Mouse (Mus musculus) limb, embryonic 10.5 days (tissue): ENCODE data around the gene Stat3. TPM values are rescaled to one million over a fixed set of nuclear protein-coding genes. Genes with fewer than 3 reads are reported as not detected.
A peak's percentile ranks its signal among the peaks of the same experiment; 100 is the strongest.

Experiments
- DNase-seq: peaks from one replicate; pipeline ENCODE4 v3.0.0-alpha.2; 2017; ENCODE audit warnings: low spot score
- H3K27ac ChIP-seq: fragments of 300-500 bp; sonication (generic); 2 replicates; pipeline ENCODE4 v1.5.1; 2016; ENCODE audit warnings: mild to moderate bottlenecking
- H3K27me3 ChIP-seq: fragments of 300-500 bp; sonication (generic); 2 replicates; pipeline ENCODE4 v1.6.1; 2016; ENCODE audit warnings: low read depth, mild to moderate bottlenecking; ENCODE audit not compliant: poor library complexity, severe bottlenecking
- H3K36me3 ChIP-seq: fragments of 300-500 bp; sonication (generic); 2 replicates; pipeline ENCODE4 v1.6.1; 2016; ENCODE audit warnings: mild to moderate bottlenecking, moderate library complexity
- H3K4me1 ChIP-seq: fragments of 300-500 bp; sonication (generic); 2 replicates; pipeline ENCODE4 v1.6.1; 2016
- H3K4me3 ChIP-seq: fragments of 300-500 bp; sonication (generic); 2 replicates; pipeline ENCODE4 v1.5.1; 2016; ENCODE audit warnings: mild to moderate bottlenecking, moderate library complexity
- H3K9me3 ChIP-seq: fragments of 300-500 bp; sonication (generic); replicated peaks from 2 replicates; pipeline ENCODE4 v1.6.1; 2016; ENCODE audit warnings: mild to moderate bottlenecking
- WGBS: fragments of 180-500 bp; shearing (Covaris S2); methylation state at CpG from one replicate; pipeline ENCODE4 v1.1.7; 2016; 5-methylcytosine and 5-hydroxymethylcytosine counted together
- polyA plus RNA-seq: library from polyadenylated mRNA; unstranded; fragments of >200 nt; fragmentation: Nextera tagmentation; extraction: Ambion mirVana; gene quantifications from 2 replicates; pipeline ENCODE4 v1.2.1, GENCODE M21; 2016

Stat3 gene
- polyA plus RNA-seq = 20.7 and 30.2 TPM in 2 replicates

DNA sequence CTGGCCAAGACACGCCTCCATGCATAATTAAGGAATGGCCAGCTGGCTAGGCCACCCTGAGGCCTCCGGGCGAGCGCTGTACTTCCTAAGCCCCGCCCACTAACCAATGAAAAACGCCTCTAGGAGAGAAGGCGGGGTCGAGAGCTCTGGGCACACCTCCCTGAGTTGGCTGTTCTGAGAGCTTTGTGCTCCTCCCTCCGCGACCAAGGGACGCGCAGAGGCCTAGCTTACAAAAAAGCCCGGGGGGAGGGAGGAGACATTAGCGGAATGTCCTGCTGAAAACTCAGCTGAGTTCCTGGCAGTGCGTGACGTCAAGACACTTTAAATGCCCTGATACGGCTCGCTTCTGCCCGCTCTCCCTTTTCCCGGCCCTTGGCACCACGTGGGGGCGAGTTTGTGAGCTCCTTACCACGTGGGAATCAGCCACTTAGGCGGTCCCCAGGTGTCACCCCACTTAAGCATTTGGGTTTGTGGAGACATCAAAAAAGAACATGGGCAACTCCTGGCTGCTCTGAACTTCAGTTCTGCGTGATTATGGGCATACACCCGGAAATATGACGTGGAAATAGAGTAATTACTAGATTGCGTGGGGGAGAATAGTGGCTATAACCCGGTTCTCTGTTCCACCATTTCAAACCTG is at the start of gene Stat3:
Gene Stat3, minus strand, starts transcription at position 29 of the 640 bp plus-strand sequence.
- Histone ChIP-seq H3K9me3 (no peaks in the 10 kb centered on the region), H3K36me3 (no peaks in the 10 kb centered on the region), H3K27me3 (no peaks in the 10 kb centered on the region), H3K27ac (peak within 1 kb of the TSS; percentile 97), H3K4me1 (peaks cover 33% of the 10 kb centered on the region), H3K4me3 (peak within 1 kb of the TSS; percentile 91)
- DNase-seq = peak; percentile 100
- WGBS = 2% methylated on average over 29 of the region's 29 CpGs

DNA sequence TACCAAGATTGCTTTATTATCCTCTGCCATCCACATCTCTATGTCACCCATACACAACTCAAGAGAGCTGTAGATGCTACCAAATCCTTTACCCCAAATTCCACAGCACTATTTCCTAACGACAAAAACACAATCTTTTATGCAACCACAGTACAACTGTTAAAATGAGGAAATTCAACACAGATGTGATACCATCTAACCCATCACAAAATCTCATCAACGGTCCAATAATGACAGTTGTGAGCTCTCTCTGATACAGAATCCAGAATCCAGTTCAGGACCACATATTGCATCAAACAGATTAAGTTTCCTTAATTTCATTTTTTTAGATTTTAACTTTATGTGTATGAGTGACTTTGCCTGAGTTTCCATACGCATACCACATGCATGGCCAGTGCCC is 49.3 kb upstream of the Stat3 start:
- Histone ChIP-seq H3K36me3 (no peaks in the 10 kb centered on the region), H3K4me3 (no peak overlapping the region), H3K4me1 (no peaks in the 10 kb centered on the region), H3K27ac (no peak overlapping the region), H3K9me3 (no peaks in the 10 kb centered on the region), H3K27me3 (no peaks in the 10 kb centered on the region)
- no peak for DNase-seq
- 85% methylated on average over 3 of the region's 3 CpGs for WGBS

DNA sequence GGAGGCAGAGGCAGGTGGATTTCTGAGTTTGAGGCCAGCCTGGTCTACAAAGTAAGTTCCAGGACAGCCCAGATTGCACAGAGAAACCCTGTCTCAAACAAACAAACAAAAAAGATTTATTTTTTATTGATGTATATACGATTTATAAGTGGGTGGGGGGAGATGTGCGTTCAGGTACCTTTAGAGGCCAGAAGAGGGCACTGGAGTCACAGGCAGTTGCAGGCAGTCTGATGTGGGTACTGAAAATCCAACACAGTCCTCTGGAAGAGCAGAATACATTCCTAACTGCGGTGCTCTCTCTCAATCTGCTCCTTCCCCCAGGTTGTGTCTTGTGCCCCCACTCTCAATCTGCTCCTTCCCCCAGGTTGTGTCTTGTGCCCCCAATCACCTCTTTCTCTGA is 46.3 kb upstream of the Stat3 start:
- WGBS = 58% methylated on average over 3 of the region's 3 CpGs
- no peaks in the 10 kb centered on the region for H3K36me3 ChIP-seq
- no peak for DNase-seq
- H3K27ac ChIP-seq = no peak overlapping the region
- no peak overlapping the region for H3K4me3 ChIP-seq
- H3K4me1 ChIP-seq = peaks cover 7% of the 10 kb centered on the region; the same call in 1 of the 2 replicates
- no peaks in the 10 kb centered on the region for H3K9me3 ChIP-seq
- H3K27me3 ChIP-seq = peaks cover 27% of the 10 kb centered on the region

DNA sequence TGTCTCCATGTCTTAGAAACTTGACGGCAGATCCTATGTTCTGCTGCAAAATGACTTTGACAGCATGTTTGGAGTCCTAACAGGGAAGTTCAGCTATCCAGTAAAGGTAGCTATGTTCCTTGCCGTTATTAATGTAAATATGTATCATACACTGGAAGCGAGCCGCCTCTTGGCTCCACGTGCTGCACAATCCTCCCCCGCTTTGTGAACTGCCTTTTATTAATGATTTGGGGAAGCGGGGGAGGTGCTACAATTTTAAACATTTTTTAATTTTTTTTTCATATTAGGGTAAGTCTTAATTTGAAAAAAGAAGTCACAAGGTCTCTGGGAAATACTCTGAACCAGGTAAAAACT is 44.4 kb upstream of the Stat3 start:
- H3K36me3 ChIP-seq = no peaks in the 10 kb centered on the region
- H3K4me3 ChIP-seq = no peak overlapping the region
- WGBS = 79% methylated on average over 7 of the region's 7 CpGs
- no peaks in the 10 kb centered on the region for H3K9me3 ChIP-seq
- no peak for DNase-seq
- no peak overlapping the region for H3K27ac ChIP-seq
- peaks cover 35% of the 10 kb centered on the region for H3K27me3 ChIP-seq
- H3K4me1 ChIP-seq = peaks cover 7% of the 10 kb centered on the region; the same call in 1 of the 2 replicates

DNA sequence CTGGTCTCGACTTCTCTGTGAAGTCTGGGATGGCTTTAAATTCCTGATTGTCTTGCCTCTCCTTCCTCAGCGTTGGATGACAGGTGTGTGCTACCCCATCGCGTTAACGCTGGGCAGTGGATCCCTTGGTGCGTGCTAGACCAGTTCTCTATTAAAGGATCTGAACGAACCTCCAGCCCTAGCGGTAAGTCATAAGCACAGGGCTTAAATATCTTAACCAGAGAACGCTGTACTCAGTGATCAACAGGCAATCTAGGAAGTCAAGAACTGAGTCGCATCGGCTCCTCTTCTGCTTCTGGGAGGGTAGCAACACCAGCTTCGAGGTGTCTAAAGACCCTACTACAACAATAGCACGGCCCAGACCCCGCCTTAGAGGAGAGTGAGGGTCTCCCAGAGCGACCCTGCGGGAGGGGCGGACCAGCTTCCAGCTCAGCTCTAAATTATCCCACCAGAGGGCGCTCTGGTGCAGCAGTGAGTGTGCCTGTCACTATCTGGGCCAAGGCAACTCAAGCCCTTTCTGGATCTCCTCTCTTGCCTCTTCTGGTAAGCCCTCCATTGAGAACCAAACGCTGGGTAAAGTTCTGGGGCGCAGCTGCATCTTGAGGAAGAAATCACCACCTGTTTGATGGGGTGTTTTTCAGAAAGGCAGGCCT is 43.9 kb upstream of the Stat3 start:
- peak overlapping the region; percentile 44 for H3K4me3 ChIP-seq
- H3K36me3 ChIP-seq = no peaks in the 10 kb centered on the region
- no peak overlapping the region for H3K27ac ChIP-seq
- peaks cover 35% of the 10 kb centered on the region for H3K27me3 ChIP-seq
- DNase-seq = peak; percentile 90
- peaks cover 7% of the 10 kb centered on the region; the same call in 1 of the 2 replicates for H3K4me1 ChIP-seq
- 5% methylated on average over 20 of the region's 20 CpGs for WGBS
- H3K9me3 ChIP-seq = no peaks in the 10 kb centered on the region

DNA sequence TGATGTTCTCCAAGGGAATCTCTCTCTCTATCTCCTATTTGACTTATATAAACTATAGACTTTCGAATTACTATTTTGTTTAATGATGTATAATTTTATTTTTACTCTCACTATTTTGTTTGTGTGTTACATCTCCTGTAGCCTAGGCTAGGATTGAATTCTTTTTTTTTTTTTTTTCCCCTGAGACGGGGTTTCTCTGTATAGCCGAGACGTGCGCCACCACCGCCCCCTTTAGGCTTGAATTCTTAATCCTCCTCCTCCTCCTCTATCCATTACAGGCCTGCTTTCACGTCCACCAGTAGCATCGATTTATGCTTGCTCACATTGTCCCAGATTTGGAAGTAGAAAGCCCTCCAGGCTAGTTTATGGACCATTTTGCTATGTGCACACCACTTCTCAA is 42.7 kb upstream of the Stat3 start:
- DNase-seq = no peak
- Histone ChIP-seq H3K4me3 (no peak overlapping the region), H3K27ac (no peak overlapping the region), H3K27me3 (peaks cover 38% of the 10 kb centered on the region), H3K4me1 (peaks cover 7% of the 10 kb centered on the region; the same call in 1 of the 2 replicates), H3K9me3 (no peaks in the 10 kb centered on the region), H3K36me3 (no peaks in the 10 kb centered on the region)
- 14% methylated on average over 8 of the region's 8 CpGs for WGBS

DNA sequence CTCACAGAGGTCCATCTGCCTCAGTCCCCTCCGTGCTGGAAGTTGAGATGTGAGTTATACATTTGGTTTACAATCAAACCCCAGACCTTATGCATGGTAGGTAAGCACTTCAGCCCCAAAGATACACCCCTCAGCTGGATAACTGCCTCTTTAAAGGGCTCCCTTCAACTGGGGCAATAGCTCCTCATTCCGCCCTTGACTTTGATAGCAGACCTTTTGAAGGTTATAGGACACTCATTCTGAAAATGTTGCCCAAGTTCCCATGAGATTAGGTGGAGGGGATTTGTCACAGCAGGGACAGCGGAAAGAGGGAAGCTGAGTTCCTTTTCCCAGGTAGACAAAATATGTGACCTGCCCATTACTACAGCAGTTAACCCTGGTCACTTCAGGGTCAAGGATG is 41.9 kb upstream of the Stat3 start:
- H3K4me1 ChIP-seq = peaks cover 7% of the 10 kb centered on the region; the same call in 1 of the 2 replicates
- no peak overlapping the region for H3K4me3 ChIP-seq
- H3K9me3 ChIP-seq = no peaks in the 10 kb centered on the region
- no peaks in the 10 kb centered on the region for H3K36me3 ChIP-seq
- 70% methylated on average over 3 of the region's 3 CpGs for WGBS
- no peak overlapping the region for H3K27ac ChIP-seq
- DNase-seq = no peak
- peaks cover 44% of the 10 kb centered on the region for H3K27me3 ChIP-seq

DNA sequence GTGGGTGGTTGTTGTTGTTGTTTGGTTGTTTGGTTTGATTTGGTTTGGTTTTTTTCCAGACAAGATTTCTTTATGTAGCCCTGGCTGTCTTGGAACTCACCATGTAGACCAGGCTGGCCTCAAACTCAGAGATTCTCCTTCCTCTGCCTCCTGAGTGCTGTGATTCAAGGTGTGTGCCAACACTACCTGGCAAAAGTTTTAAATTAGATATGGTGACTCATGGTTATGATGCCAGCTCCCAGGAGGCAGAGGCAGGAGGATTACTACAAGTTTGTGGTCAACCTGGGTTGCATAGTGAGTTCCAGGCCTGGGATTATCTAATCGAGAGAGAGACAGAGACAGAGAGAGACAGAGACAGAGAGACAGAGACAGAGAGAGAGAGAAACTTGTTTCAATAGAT is 41.1 kb upstream of the Stat3 start:
- no peaks in the 10 kb centered on the region for H3K9me3 ChIP-seq
- DNase-seq = no peak
- H3K27me3 ChIP-seq = peaks cover 44% of the 10 kb centered on the region
- 73% methylated on average over 1 of the region's 1 CpGs for WGBS
- H3K4me3 ChIP-seq = no peak overlapping the region
- no peak overlapping the region for H3K27ac ChIP-seq
- peaks cover 7% of the 10 kb centered on the region; the same call in 1 of the 2 replicates for H3K4me1 ChIP-seq
- no peaks in the 10 kb centered on the region for H3K36me3 ChIP-seq

DNA sequence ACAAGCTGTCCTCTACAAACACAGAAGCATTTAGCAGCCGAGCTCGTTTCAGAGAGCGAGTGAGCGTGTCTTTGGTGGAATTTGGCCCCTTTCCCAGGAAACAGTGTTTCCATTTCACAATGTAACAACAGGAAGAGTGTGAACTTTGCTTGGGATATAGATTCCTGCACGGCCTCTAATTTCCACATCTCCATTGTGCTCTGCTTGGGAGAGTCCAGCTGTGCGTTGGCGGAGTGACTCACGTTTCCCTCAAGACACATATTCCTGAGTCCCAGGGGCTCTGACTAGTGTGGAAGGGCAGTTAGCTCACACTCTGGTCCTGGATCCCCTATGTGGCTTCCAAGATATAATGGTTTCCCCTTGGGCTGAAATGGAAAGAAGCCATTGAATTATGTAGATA is 40.5 kb upstream of the Stat3 start:
- no peaks in the 10 kb centered on the region for H3K36me3 ChIP-seq
- H3K27me3 ChIP-seq = peaks cover 49% of the 10 kb centered on the region
- peaks cover 7% of the 10 kb centered on the region; the same call in 1 of the 2 replicates for H3K4me1 ChIP-seq
- WGBS = 79% methylated on average over 8 of the region's 8 CpGs
- DNase-seq = no peak
- no peak overlapping the region for H3K4me3 ChIP-seq
- no peaks in the 10 kb centered on the region for H3K9me3 ChIP-seq
- no peak overlapping the region for H3K27ac ChIP-seq

DNA sequence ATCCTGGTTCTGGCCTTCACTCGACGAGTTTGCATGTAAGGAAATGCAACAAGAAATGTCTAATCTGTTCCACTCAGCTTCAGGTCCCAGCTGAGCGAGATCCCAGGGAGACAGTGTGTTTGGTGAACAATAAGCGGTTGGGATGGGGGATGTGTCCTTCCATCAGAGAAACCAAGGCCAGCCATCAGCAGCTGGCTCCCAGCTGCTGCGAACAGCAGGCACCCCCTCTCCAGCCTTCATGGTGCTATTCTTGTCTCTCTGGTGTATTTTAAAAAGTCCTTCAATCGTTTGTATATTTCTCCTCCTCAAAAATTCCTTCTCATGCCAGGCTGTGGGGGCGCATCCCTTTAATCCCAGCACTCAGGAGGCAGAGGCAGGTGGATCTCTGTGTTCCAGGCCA is 35.9 kb upstream of the Stat3 start:
- Histone ChIP-seq H3K4me3 (no peak overlapping the region), H3K4me1 (peaks cover 6% of the 10 kb centered on the region), H3K27me3 (peaks cover 65% of the 10 kb centered on the region), H3K27ac (no peak overlapping the region), H3K9me3 (no peaks in the 10 kb centered on the region), H3K36me3 (no peaks in the 10 kb centered on the region)
- no peak for DNase-seq
- 80% methylated on average over 7 of the region's 7 CpGs for WGBS

DNA sequence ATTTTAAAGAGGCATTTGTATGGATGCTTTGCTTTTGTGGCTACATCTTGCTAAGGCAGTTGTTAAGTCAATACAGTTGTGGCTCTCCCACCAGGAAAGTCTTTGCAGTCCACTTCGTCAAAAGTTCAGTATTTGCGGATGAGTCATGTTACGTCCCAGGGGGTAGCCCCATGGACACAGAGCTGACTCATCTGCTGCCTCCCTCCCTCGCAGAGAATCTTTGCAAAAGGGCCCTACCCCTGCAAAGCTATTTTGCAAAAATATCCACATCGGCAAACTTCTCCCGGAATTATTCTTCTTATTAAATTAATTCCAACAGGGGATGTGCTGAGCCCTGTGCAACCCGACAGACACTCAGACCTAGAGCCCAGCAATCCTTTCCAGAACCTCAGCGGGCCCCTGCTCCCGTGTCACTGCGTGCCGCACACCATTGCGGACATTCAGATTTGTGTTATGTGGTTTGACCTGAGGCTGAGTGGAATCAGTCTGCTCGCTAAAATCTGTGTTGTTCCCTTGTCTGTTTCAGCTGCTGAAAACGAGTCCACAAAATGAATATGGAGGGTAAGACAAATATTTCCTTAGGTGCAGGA is 35.1 kb upstream of the Stat3 start:
- H3K27ac ChIP-seq = no peak overlapping the region
- no peaks in the 10 kb centered on the region for H3K36me3 ChIP-seq
- DNase-seq = no peak
- H3K4me3 ChIP-seq = no peak overlapping the region
- WGBS = 84% methylated on average over 14 of the region's 14 CpGs
- no peaks in the 10 kb centered on the region for H3K9me3 ChIP-seq
- H3K4me1 ChIP-seq = peaks cover 13% of the 10 kb centered on the region
- H3K27me3 ChIP-seq = peaks cover 67% of the 10 kb centered on the region

DNA sequence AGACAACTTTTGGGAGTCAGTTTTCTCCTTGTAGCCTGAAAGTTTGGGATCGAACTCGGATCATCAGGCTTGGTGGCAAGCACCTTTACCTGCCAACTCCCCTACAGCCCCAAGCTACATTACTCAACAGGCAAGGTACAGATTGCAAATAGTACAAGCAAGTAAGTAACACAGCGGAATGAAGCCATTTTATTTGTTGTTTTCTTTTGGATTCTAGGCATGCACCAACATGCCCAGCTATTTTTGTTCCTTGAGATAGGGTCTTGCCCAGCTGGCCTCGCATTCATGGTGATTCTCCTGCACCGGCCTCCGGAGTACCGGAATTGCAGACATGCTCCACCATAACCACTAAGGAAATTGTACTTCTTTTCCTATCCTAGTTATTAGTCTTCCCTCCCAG is 33.9 kb upstream of the Stat3 start:
- 89% methylated on average over 7 of the region's 7 CpGs for WGBS
- Histone ChIP-seq H3K4me1 (peaks cover 20% of the 10 kb centered on the region), H3K9me3 (no peaks in the 10 kb centered on the region), H3K4me3 (no peak overlapping the region), H3K27ac (no peak overlapping the region), H3K27me3 (peaks cover 80% of the 10 kb centered on the region), H3K36me3 (no peaks in the 10 kb centered on the region)
- no peak for DNase-seq

DNA sequence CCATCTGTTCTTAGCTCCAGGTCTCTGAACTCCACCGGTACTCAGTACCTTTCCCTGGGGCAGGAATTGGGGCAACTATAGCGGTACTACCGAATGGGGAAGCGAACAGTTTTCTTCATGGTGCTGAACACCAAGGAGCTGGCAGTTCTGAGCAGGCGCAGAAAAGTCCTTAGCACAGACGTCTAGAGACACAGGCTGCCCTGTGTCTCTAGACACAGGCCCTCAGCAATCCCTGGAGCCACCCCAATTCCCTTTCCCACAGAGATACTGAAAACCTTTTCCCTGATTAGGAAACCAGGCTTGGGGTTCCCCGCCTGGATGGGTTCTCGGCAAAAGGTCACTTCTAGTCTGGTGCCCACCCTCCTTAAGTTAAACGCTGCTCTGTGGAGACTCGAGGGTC is 32.1 kb upstream of the Stat3 start:
- 57% methylated on average over 10 of the region's 10 CpGs for WGBS
- no peak for DNase-seq
- H3K4me3 ChIP-seq = no peak overlapping the region
- H3K36me3 ChIP-seq = no peaks in the 10 kb centered on the region
- peaks cover 88% of the 10 kb centered on the region for H3K27me3 ChIP-seq
- H3K27ac ChIP-seq = no peak overlapping the region
- H3K4me1 ChIP-seq = peaks cover 20% of the 10 kb centered on the region
- H3K9me3 ChIP-seq = no peaks in the 10 kb centered on the region
